Mouse (Mus musculus) CH12.LX (cell line): ENCODE data around the gene Panx3.

Experiments used
- CTCF ChIP-seq, 2 experiments: IDR thresholded peaks in 1 of 2; conservative IDR thresholded peaks in 1 of 2; 2 replicates each; pipeline ENCODE4 v1.5.1; 2011 to 2012; ENCODE audit warnings: low read depth in 2 of 2, low read length in 2 of 2, improper control_type of control experiment in 1 of 2, inconsistent platforms in 1 of 2, mild to moderate bottlenecking in 1 of 2, moderate library complexity in 1 of 2
- EP300 ChIP-seq: IDR thresholded peaks from 2 replicates; pipeline ENCODE4 v1.6.1; 2011; ENCODE audit warnings: low read length, improper control_type of control experiment
- ETS1 ChIP-seq: conservative IDR thresholded peaks from 2 replicates; pipeline ENCODE4 v1.6.1; 2012; ENCODE audit warnings: low read depth, mild to moderate bottlenecking, inconsistent platforms, low read length, improper control_type of control experiment, moderate library complexity
- KAT2A ChIP-seq: IDR thresholded peaks from 2 replicates; pipeline ENCODE4 v1.6.1; 2012; ENCODE audit warnings: low read length, improper control_type of control experiment, inconsistent platforms; ENCODE audit not compliant: insufficient replicate concordance
- MAFK ChIP-seq: IDR thresholded peaks from 2 replicates; pipeline ENCODE4 v1.6.1; 2011; ENCODE audit warnings: low read length, improper control_type of control experiment; ENCODE audit not compliant: insufficient replicate concordance
- MEF2A ChIP-seq: IDR thresholded peaks from 2 replicates; pipeline ENCODE4 v1.6.1; 2014; ENCODE audit warnings: low read depth, mild to moderate bottlenecking, inconsistent platforms, low read length, improper control_type of control experiment, borderline replicate concordance
- NRF1 ChIP-seq: IDR thresholded peaks from 2 replicates; pipeline ENCODE4 v1.6.1; 2014; ENCODE audit warnings: low read depth, mild to moderate bottlenecking, inconsistent platforms, low read length, improper control_type of control experiment, moderate library complexity
- PAX5 ChIP-seq: IDR thresholded peaks from 2 replicates; pipeline ENCODE4 v1.6.1; 2012; ENCODE audit warnings: low read length, inconsistent platforms, mixed read lengths
- POLR2A ChIP-seq: IDR thresholded peaks from 2 replicates; pipeline ENCODE4 v1.6.1; 2011; ENCODE audit warnings: low read depth, mild to moderate bottlenecking, improper control_type of control experiment, low read length
- RAD21 ChIP-seq: IDR thresholded peaks from 2 replicates; pipeline ENCODE4 v1.6.1; 2011; ENCODE audit warnings: low read depth, mild to moderate bottlenecking, low read length, improper control_type of control experiment, moderate library complexity
- SMC3 ChIP-seq: IDR thresholded peaks from 2 replicates; pipeline ENCODE4 v1.6.1; 2011; ENCODE audit warnings: low read depth, low read length, improper control_type of control experiment
- USF1 ChIP-seq: IDR thresholded peaks from 2 replicates; pipeline ENCODE4 v1.6.1; 2014; ENCODE audit warnings: low read depth, mild to moderate bottlenecking, inconsistent platforms, low read length, improper control_type of control experiment
- ZMIZ1 ChIP-seq: IDR thresholded peaks from 2 replicates; pipeline ENCODE4 v1.6.1; 2012; ENCODE audit warnings: low read depth, mild to moderate bottlenecking, inconsistent platforms, low read length, improper control_type of control experiment

DNA sequence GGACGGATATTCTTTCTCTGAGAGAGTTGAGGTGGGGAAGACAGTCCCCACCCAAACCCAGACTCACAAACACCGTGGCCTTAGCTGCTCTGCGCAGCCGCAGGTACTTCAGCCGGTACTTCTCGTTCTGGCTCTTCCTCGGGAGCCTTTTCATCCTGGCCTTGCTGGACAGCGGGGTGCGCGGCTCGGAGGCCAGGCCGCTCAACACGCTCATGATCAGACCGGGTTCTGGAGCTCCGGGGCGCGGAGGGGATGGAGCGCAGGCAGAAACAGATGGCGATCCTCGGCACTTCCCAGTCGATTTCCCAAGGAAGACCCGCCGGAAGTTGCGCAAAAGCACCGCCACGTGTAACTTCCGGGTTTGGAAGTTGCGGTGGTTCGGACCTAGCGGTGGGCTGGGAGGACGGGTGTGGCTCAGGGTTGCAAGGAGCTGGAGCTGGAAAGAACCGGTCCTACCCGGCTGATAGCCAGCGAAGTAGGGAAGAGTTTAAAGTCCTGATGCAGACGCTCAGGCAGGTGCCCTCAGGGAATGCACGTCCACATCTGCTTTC lies 12.0 kb downstream of the Panx3 start, which contains the start of gene Tbrg1:
- TF ChIP-seq ETS1 (no peak; the same call in 1 of the 2 replicates), CTCF (conservative IDR thresholded peaks at IDR 0.05 in 1 of 2, IDR thresholded peaks at IDR 0.05 in 1 of 2; ENCODE audit: low read depth in 2 of 2, low read length in 2 of 2) (no peak), MAFK (no peak), PAX5 (no peak), RAD21 (no peak), SMC3 (no peak), NRF1 (peak; percentile 89), EP300 (no peak), MEF2A (no peak), ZMIZ1 (no peak), KAT2A (no peak), USF1 (no peak), POLR2A (peak; percentile 87)
